Mouse (Mus musculus) embryonic fibroblast, embryonic 13.5 days (primary cell): ENCODE measurements around the gene Dapl1. TPM values are rescaled to one million over a fixed set of nuclear protein-coding genes. Genes with fewer than 3 reads are reported as not detected.
A peak's percentile ranks its signal among the peaks of the same experiment; 100 is the strongest.

Experiments used
- H3K27ac ChIP-seq: 2 replicates; pipeline ENCODE4 v1.5.1; 2012; ENCODE audit warnings: low read length, control low read depth, inconsistent platforms; ENCODE audit not compliant: insufficient read depth
- H3K4me1 ChIP-seq: 2 replicates; pipeline ENCODE4 v1.6.1; 2011; ENCODE audit warnings: low read length; ENCODE audit not compliant: control insufficient read depth, insufficient read depth
- H3K4me3 ChIP-seq: 2 replicates; pipeline ENCODE4 v1.5.1; 2011; ENCODE audit warnings: mild to moderate bottlenecking, control low read depth, low read length; ENCODE audit not compliant: insufficient read depth
- CTCF ChIP-seq: IDR thresholded peaks from 2 replicates; pipeline ENCODE4 v1.5.1; 2011; ENCODE audit warnings: mild to moderate bottlenecking, control low read depth, low read length, moderate library complexity, borderline replicate concordance; ENCODE audit not compliant: insufficient read depth
- POLR2A ChIP-seq: IDR thresholded peaks from 2 replicates; pipeline ENCODE4 v1.6.1; 2011; ENCODE audit warnings: low read depth, mild to moderate bottlenecking, control low read depth, low read length, moderate library complexity
- polyA plus RNA-seq: library from polyadenylated mRNA; stranded (reverse); fragments of >200 nt; gene quantifications from 2 replicates; pipeline ENCODE4 v1.2.4, GENCODE M21; 2011; ENCODE audit warnings: low read depth; ENCODE audit not compliant: missing spikeins, insufficient read length

Gene Dapl1
- not detected in 2 replicates for polyA plus RNA-seq

- Histone ChIP-seq H3K4me3 (no peak within 1 kb of the TSS), H3K4me1 (no peaks in the 10 kb centered on the region), H3K27ac (no peak within 1 kb of the TSS)
- TF ChIP-seq CTCF (no peak), POLR2A (no peak)
Observed at GRCm38 (mm10) chr2:59484438-59484837, at the start of gene Dapl1. Gene Dapl1 (plus strand): TSS chr2:59484653.

GRCm38 (mm10) chr2:59434820-59435219 is 49.6 kb upstream of the Dapl1 start:
- no peak overlapping the region for H3K27ac ChIP-seq
- no peak overlapping the region for H3K4me3 ChIP-seq
- TF ChIP-seq POLR2A (no peak), CTCF (no peak)
- H3K4me1 ChIP-seq = no peaks in the 10 kb centered on the region

GRCm38 (mm10) chr2:59437684-59438393 is 46.6 kb upstream of the Dapl1 start:
- no peaks in the 10 kb centered on the region for H3K4me1 ChIP-seq
- no peak for TF ChIP-seq POLR2A
- TF ChIP-seq CTCF = no peak
- H3K27ac ChIP-seq = no peak overlapping the region
- H3K4me3 ChIP-seq = no peak overlapping the region

GRCm38 (mm10) chr2:59438479-59438935 is 45.9 kb upstream of the Dapl1 start:
- TF ChIP-seq CTCF = no peak
- peak; percentile 38; the same call in 1 of the 2 replicates for TF ChIP-seq POLR2A

GRCm38 (mm10) chr2:59439824-59440223 is 44.6 kb upstream of the Dapl1 start:
- no peak for TF ChIP-seq CTCF
- no peak for TF ChIP-seq POLR2A
- Histone ChIP-seq H3K27ac (no peak overlapping the region), H3K4me1 (no peaks in the 10 kb centered on the region), H3K4me3 (no peak overlapping the region)

More at GRCm38 (mm10) chr2:59438479-59438935, 45.9 kb upstream of the Dapl1 start:
- Histone ChIP-seq H3K27ac (no peak overlapping the region), H3K4me1 (no peaks in the 10 kb centered on the region), H3K4me3 (no peak overlapping the region)

- H3K27ac ChIP-seq = no peak overlapping the region
- no peaks in the 10 kb centered on the region for H3K4me1 ChIP-seq
- no peak overlapping the region for H3K4me3 ChIP-seq
- TF ChIP-seq CTCF (peak; percentile 69; the same call in 1 of the 2 replicates), POLR2A (no peak)
Observed at GRCm38 (mm10) chr2:59440481-59440880, 44.0 kb upstream of the Dapl1 start.

- Histone ChIP-seq H3K4me1 (no peaks in the 10 kb centered on the region), H3K4me3 (no peak overlapping the region), H3K27ac (no peak overlapping the region)
- no peak for TF ChIP-seq POLR2A
- no peak for TF ChIP-seq CTCF
Observed at GRCm38 (mm10) chr2:59441681-59442080, 42.8 kb upstream of the Dapl1 start.

GRCm38 (mm10) chr2:59446671-59447070 is 37.8 kb upstream of the Dapl1 start:
- H3K4me3 ChIP-seq = no peak overlapping the region
- H3K27ac ChIP-seq = no peak overlapping the region
- TF ChIP-seq POLR2A = no peak
- TF ChIP-seq CTCF = no peak
- H3K4me1 ChIP-seq = no peaks in the 10 kb centered on the region

GRCm38 (mm10) chr2:59447712-59448111 is 36.7 kb upstream of the Dapl1 start:
- Histone ChIP-seq H3K4me3 (no peak overlapping the region), H3K4me1 (no peaks in the 10 kb centered on the region), H3K27ac (no peak overlapping the region)
- no peak for TF ChIP-seq POLR2A
- no peak for TF ChIP-seq CTCF

GRCm38 (mm10) chr2:59448516-59448915 is 35.9 kb upstream of the Dapl1 start:
- Histone ChIP-seq H3K4me3 (no peak overlapping the region), H3K4me1 (no peaks in the 10 kb centered on the region), H3K27ac (no peak overlapping the region)
- no peak for TF ChIP-seq CTCF
- TF ChIP-seq POLR2A = no peak

- H3K4me3 ChIP-seq = no peak overlapping the region
- no peaks in the 10 kb centered on the region for H3K4me1 ChIP-seq
- TF ChIP-seq POLR2A = no peak
- TF ChIP-seq CTCF = no peak
- no peak overlapping the region for H3K27ac ChIP-seq
Observed at GRCm38 (mm10) chr2:59448921-59449320, 35.5 kb upstream of the Dapl1 start.
